Mouse (Mus musculus): ENCODE measurements around the gene Sh3gl3.

DNA sequence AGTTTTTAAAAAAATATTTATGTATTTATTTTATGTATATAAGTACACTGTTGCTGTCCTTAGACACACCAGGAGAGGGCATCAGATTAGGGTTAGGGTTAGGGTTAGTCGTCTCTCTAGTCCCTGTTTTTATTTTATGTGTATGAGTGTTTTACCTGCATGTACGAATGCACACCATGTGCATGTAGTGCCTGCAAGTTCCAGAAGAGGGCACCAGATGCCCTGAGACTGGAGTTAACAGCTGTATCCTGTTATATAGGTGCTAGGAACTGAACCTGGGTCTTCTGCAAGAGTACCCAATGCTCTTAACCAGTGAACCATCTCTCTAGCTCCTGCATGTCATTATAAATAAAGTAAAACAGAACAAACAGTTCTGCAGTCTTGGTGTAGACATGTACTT lies 113.6 kb downstream of the Sh3gl3 start:
- TF ChIP-seq GATA1 (IDR thresholded peaks at IDR 0.05; ENCODE audit: borderline replicate concordance, low read length) (no peak), FLI1 (IDR thresholded peaks at IDR 0.05; ENCODE audit: low read length) (no peak)

Data from megakaryocyte, embryonic 14.5 days (primary cell).